In genomic region chr13:28950623-28951491, GRCm38 (mm10) we compare ENCODE assay signal across 7 mouse cellular contexts. TPM values are rescaled to one million over a fixed set of nuclear protein-coding genes. Genes with fewer than 3 reads are reported as not detected.
A peak's percentile ranks its signal among the peaks of the same experiment; 100 is the strongest.
DNase-seq lines count a peak whose midpoint lies in the region; ATAC-seq lines count a peak whose summit lies in the region.

No protein-coding gene starts in this region.

- peak; percentile 17 for ATAC-seq in midbrain, embryonic 11.5 days (ENCODE audit: low FRiP score)
- ATAC-seq in stomach, embryonic 16.5 days (ENCODE audit: insufficient read depth, low FRiP score): no peak

- WGBS in midbrain, embryonic 11.5 days: under 1% methylated on average over 32 of the region's 32 CpGs
- WGBS in stomach, embryonic 16.5 days: under 1% methylated on average over 32 of the region's 32 CpGs

- intact Hi-C loops in left cerebral cortex, postnatal 36 days (cut with DNase I): loop anchor here (2.0 to 10.0 kb wide), 3 partner anchors 196 to 532 kb away; no protein-coding TSS in a partner anchor

- H3K4me3 ChIP-seq in midbrain, embryonic 11.5 days (ENCODE audit: low read depth, low read length): peak overlapping the region; percentile 100
- H3K4me3 ChIP-seq in stomach, embryonic 16.5 days (replicated peaks; ENCODE audit: low read length): peak overlapping the region; percentile 95

- H3K9me3 ChIP-seq in midbrain, embryonic 11.5 days (ENCODE audit: control insufficient read depth, low read length): no peaks in the 10 kb centered on the region
- no peaks in the 10 kb centered on the region for H3K9me3 ChIP-seq in stomach, embryonic 16.5 days (replicated peaks; ENCODE audit: control insufficient read depth, low read length)

- H3K27me3 ChIP-seq in midbrain, embryonic 11.5 days (ENCODE audit: control insufficient read depth, insufficient read depth, low read length): no peaks in the 10 kb centered on the region
- H3K27me3 ChIP-seq in stomach, embryonic 16.5 days (ENCODE audit: control insufficient read depth, insufficient read depth, low read length): no peaks in the 10 kb centered on the region

- no peaks in the 10 kb centered on the region for H3K36me3 ChIP-seq in midbrain, embryonic 11.5 days (ENCODE audit: control insufficient read depth, insufficient read depth, low read length)
- no peaks in the 10 kb centered on the region for H3K36me3 ChIP-seq in stomach, embryonic 16.5 days (ENCODE audit: control insufficient read depth, insufficient read depth, low read length)

- peak overlapping the region; percentile 99 for H3K27ac ChIP-seq in midbrain, embryonic 11.5 days (ENCODE audit: low read depth, low read length)
- H3K27ac ChIP-seq in stomach, embryonic 16.5 days (ENCODE audit: low read length): peak overlapping the region; percentile 98

- DNase-seq in adrenal gland, adult (ENCODE audit: inconsistent age in 2 of 2, low spot score in 1 of 2): peak; percentile 60 to 86
- DNase-seq in cerebellum, adult 9-11 months: peak; percentile 45
- peak; percentile 54 to 65 for DNase-seq in frontal cortex, postnatal 36 days (ENCODE audit: low spot score in 2 of 2)
- peak; percentile 39 for DNase-seq in induced T-regulatory cell, adult 2 months (ENCODE audit: low read depth)
- DNase-seq in left cerebral cortex, postnatal 36 days (ENCODE audit: low spot score in 2 of 2): peak; percentile 59 to 65
- peak; percentile 96 for DNase-seq in midbrain, embryonic 11.5 days (ENCODE audit: low spot score, missing footprints)

- peak overlapping the region; percentile 100 for H3K9ac ChIP-seq in midbrain, embryonic 11.5 days (ENCODE audit: low read length)
- H3K9ac ChIP-seq in stomach, embryonic 16.5 days (ENCODE audit: low read length): peak overlapping the region; percentile 99

- H3K4me1 ChIP-seq in midbrain, embryonic 11.5 days (ENCODE audit: control insufficient read depth, insufficient read depth, low read length): peaks cover 18% of the 10 kb centered on the region
- peaks cover 20% of the 10 kb centered on the region for H3K4me1 ChIP-seq in stomach, embryonic 16.5 days (ENCODE audit: control insufficient read depth, insufficient read depth, low read length)

- H3K4me2 ChIP-seq in midbrain, embryonic 11.5 days: peak overlapping the region; percentile 33
- H3K4me2 ChIP-seq in stomach, embryonic 16.5 days (ENCODE audit: low read depth, low read length): peak overlapping the region; percentile 60

RNA-seq across cellular contexts. Expression of gene Sox4, which starts 2.7 kb away (rescaled TPM):
- 10 to 100 TPM; 21.9 to 24.1 TPM for total RNA-seq in left cerebral cortex, postnatal 36 days (2021)
- polyA plus RNA-seq in midbrain, embryonic 11.5 days (2014; fragmentation: Nextera tagmentation; extraction: Ambion mirVana): 164 and 175 TPM in 2 replicates
- polyA plus RNA-seq in stomach, embryonic 16.5 days (2015; fragmentation: Nextera tagmentation; extraction: Ambion mirVana): 12.5 and 16.8 TPM in 2 replicates

Comparison
In these comparisons a context has a peak if more than half of its experiments do, and no peak if none do; other contexts are left out.
1. DNase-seq: peak in every context shown above with its lines; median percentile 96 in midbrain, embryonic 11.5 days; 73 in adrenal gland, adult; 62 in left cerebral cortex, postnatal 36 days; 60 in frontal cortex, postnatal 36 days; 45 in cerebellum, adult 9-11 months; 39 in induced T-regulatory cell, adult 2 months.